Mouse (Mus musculus): ENCODE results near the gene Hist1h4f. TPM values are rescaled to one million over a fixed set of nuclear protein-coding genes. Genes with fewer than 3 reads are reported as not detected.

Hist1h4f gene
- polyA plus RNA-seq, 1 experiment from 2014 or later: 1.7 TPM

GRCm38 (mm10) chr13:23523976-23524375 lies 27.5 kb downstream of the Hist1h4f start:
- 54% methylated on average over 5 of the region's 5 CpGs for WGBS
- Histone ChIP-seq H3K9ac (replicated peaks) (no peak overlapping the region), H3K27ac (replicated peaks) (no peak overlapping the region), H3K4me3 (no peak overlapping the region), H3K4me1 (peaks cover 9% of the 10 kb centered on the region), H3K36me3 (no peaks in the 10 kb centered on the region), H3K4me2 (replicated peaks) (no peak overlapping the region), H3K27me3 (no peaks in the 10 kb centered on the region), H3K9me3 (no peaks in the 10 kb centered on the region)
- ATAC-seq (ENCODE audit: low FRiP score, low read depth): no peak

- Histone ChIP-seq H3K27ac (replicated peaks) (no peak overlapping the region), H3K4me3 (no peak overlapping the region), H3K4me2 (replicated peaks) (0 out of 2 replicates have a peak overlapping the region, but pooled peaks have one; percentile 13), H3K27me3 (no peaks in the 10 kb centered on the region), H3K36me3 (no peaks in the 10 kb centered on the region), H3K9me3 (no peaks in the 10 kb centered on the region), H3K4me1 (peaks cover 8% of the 10 kb centered on the region), H3K9ac (replicated peaks) (no peak overlapping the region)
- 3% methylated on average over 14 of the region's 14 CpGs for WGBS
- ATAC-seq (ENCODE audit: low FRiP score, low read depth): no peak
Measured at GRCm38 (mm10) chr13:23521703-23522102, 29.7 kb downstream of the Hist1h4f start.

- no peaks in the 10 kb centered on the region for H3K27me3 ChIP-seq
- H3K4me3 ChIP-seq: peak overlapping the region; percentile 49
- no peak overlapping the region for H3K27ac ChIP-seq (replicated peaks)
- no peaks in the 10 kb centered on the region for H3K9me3 ChIP-seq
- peak overlapping the region; percentile 58 for H3K4me2 ChIP-seq (replicated peaks)
- WGBS: 2% methylated on average over 10 of the region's 10 CpGs
- ATAC-seq (ENCODE audit: low FRiP score, low read depth): peak; percentile 20; the same call in 1 of the 2 replicates
- no peaks in the 10 kb centered on the region for H3K36me3 ChIP-seq
- H3K4me1 ChIP-seq: peaks cover 5% of the 10 kb centered on the region; the same call in 1 of the 2 replicates
- H3K9ac ChIP-seq (replicated peaks): no peak overlapping the region
Measured at GRCm38 (mm10) chr13:23519416-23519815, 32.0 kb downstream of the Hist1h4f start.

GRCm38 (mm10) chr13:23518885-23519284 lies 32.6 kb downstream of the Hist1h4f start:
- H3K4me2 ChIP-seq (replicated peaks): peak overlapping the region; percentile 58
- no peak overlapping the region for H3K9ac ChIP-seq (replicated peaks)
- no peak for ATAC-seq (ENCODE audit: low FRiP score, low read depth)
- 0% methylated on average over 6 of the region's 6 CpGs for WGBS
- no peaks in the 10 kb centered on the region for H3K27me3 ChIP-seq
- H3K4me3 ChIP-seq: peak overlapping the region; percentile 49
- no peaks in the 10 kb centered on the region for H3K9me3 ChIP-seq
- no peaks in the 10 kb centered on the region for H3K36me3 ChIP-seq
- no peak overlapping the region for H3K27ac ChIP-seq (replicated peaks)
- H3K4me1 ChIP-seq: peaks cover 5% of the 10 kb centered on the region; the same call in 1 of the 2 replicates

- peak overlapping the region; percentile 58 for H3K4me2 ChIP-seq (replicated peaks)
- H3K27me3 ChIP-seq: no peaks in the 10 kb centered on the region
- H3K4me3 ChIP-seq: peak overlapping the region; percentile 49
- peaks cover 5% of the 10 kb centered on the region; the same call in 1 of the 2 replicates for H3K4me1 ChIP-seq
- H3K9me3 ChIP-seq: no peaks in the 10 kb centered on the region
- H3K27ac ChIP-seq (replicated peaks): no peak overlapping the region
- H3K36me3 ChIP-seq: no peaks in the 10 kb centered on the region
- WGBS: under 1% methylated on average over 6 of the region's 6 CpGs
- no peak for ATAC-seq (ENCODE audit: low FRiP score, low read depth)
- no peak overlapping the region for H3K9ac ChIP-seq (replicated peaks)
Measured at GRCm38 (mm10) chr13:23518295-23518603, 33.2 kb downstream of the Hist1h4f start.

- Histone ChIP-seq H3K36me3 (no peaks in the 10 kb centered on the region), H3K27me3 (no peaks in the 10 kb centered on the region), H3K4me1 (peaks cover 5% of the 10 kb centered on the region; the same call in 1 of the 2 replicates), H3K27ac (replicated peaks) (no peak overlapping the region), H3K9me3 (no peaks in the 10 kb centered on the region), H3K9ac (replicated peaks) (no peak overlapping the region), H3K4me2 (replicated peaks) (peak overlapping the region; percentile 58), H3K4me3 (peak overlapping the region; percentile 49)
- peak; percentile 83 for ATAC-seq (ENCODE audit: low FRiP score, low read depth)
- under 1% methylated on average over 27 of the region's 27 CpGs for WGBS
Measured at GRCm38 (mm10) chr13:23517603-23518294, 33.7 kb downstream of the Hist1h4f start.

- Histone ChIP-seq H3K4me1 (peaks cover 5% of the 10 kb centered on the region; the same call in 1 of the 2 replicates), H3K27me3 (no peaks in the 10 kb centered on the region), H3K4me2 (replicated peaks) (peak overlapping the region; percentile 58), H3K4me3 (peak overlapping the region; percentile 49), H3K9me3 (no peaks in the 10 kb centered on the region), H3K9ac (replicated peaks) (no peak overlapping the region), H3K36me3 (no peaks in the 10 kb centered on the region), H3K27ac (replicated peaks) (no peak overlapping the region)
- ATAC-seq (ENCODE audit: low FRiP score, low read depth): peak; percentile 59; the same call in 1 of the 2 replicates
- under 1% methylated on average over 19 of the region's 19 CpGs for WGBS
Measured at GRCm38 (mm10) chr13:23516822-23517602, 34.4 kb downstream of the Hist1h4f start.

GRCm38 (mm10) chr13:23515826-23516620 lies 35.4 kb downstream of the Hist1h4f start:
- peak overlapping the region; percentile 58 for H3K4me2 ChIP-seq (replicated peaks)
- H3K36me3 ChIP-seq: no peaks in the 10 kb centered on the region
- peak; percentile 45; the same call in 1 of the 2 replicates for ATAC-seq (ENCODE audit: low FRiP score, low read depth)
- peaks cover 5% of the 10 kb centered on the region; the same call in 1 of the 2 replicates for H3K4me1 ChIP-seq
- no peak overlapping the region for H3K27ac ChIP-seq (replicated peaks)
- no peak overlapping the region; the same call in 1 of the 2 replicates for H3K9ac ChIP-seq (replicated peaks)
- no peaks in the 10 kb centered on the region for H3K9me3 ChIP-seq
- 55% methylated on average over 15 of the region's 15 CpGs for WGBS
- H3K4me3 ChIP-seq: peak overlapping the region; percentile 49
- no peaks in the 10 kb centered on the region for H3K27me3 ChIP-seq

- no peaks in the 10 kb centered on the region for H3K27me3 ChIP-seq
- 73% methylated on average over 5 of the region's 5 CpGs for WGBS
- no peak overlapping the region for H3K27ac ChIP-seq (replicated peaks)
- H3K4me3 ChIP-seq: no peak overlapping the region
- H3K9me3 ChIP-seq: no peaks in the 10 kb centered on the region
- H3K9ac ChIP-seq (replicated peaks): no peak overlapping the region
- ATAC-seq (ENCODE audit: low FRiP score, low read depth): no peak
- peaks cover 5% of the 10 kb centered on the region; the same call in 1 of the 2 replicates for H3K4me1 ChIP-seq
- no peak overlapping the region for H3K4me2 ChIP-seq (replicated peaks)
- no peaks in the 10 kb centered on the region for H3K36me3 ChIP-seq
Measured at GRCm38 (mm10) chr13:23515281-23515680, 36.2 kb downstream of the Hist1h4f start.

GRCm38 (mm10) chr13:23513517-23513916 lies 37.9 kb downstream of the Hist1h4f start:
- Histone ChIP-seq H3K36me3 (no peaks in the 10 kb centered on the region), H3K4me1 (peaks cover 5% of the 10 kb centered on the region; the same call in 1 of the 2 replicates), H3K27me3 (no peaks in the 10 kb centered on the region), H3K9ac (replicated peaks) (no peak overlapping the region), H3K9me3 (no peaks in the 10 kb centered on the region), H3K27ac (replicated peaks) (no peak overlapping the region), H3K4me2 (replicated peaks) (no peak overlapping the region), H3K4me3 (no peak overlapping the region)
- WGBS: 88% methylated on average over 1 of the region's 1 CpGs
- no peak for ATAC-seq (ENCODE audit: low FRiP score, low read depth)

- peaks cover 4% of the 10 kb centered on the region; the same call in 1 of the 2 replicates for H3K27me3 ChIP-seq
- no peak overlapping the region for H3K4me3 ChIP-seq
- no peak overlapping the region for H3K9ac ChIP-seq (replicated peaks)
- no peak for ATAC-seq (ENCODE audit: low FRiP score, low read depth)
- 38% methylated on average over 1 of the region's 1 CpGs for WGBS
- no peaks in the 10 kb centered on the region for H3K9me3 ChIP-seq
- H3K4me2 ChIP-seq (replicated peaks): no peak overlapping the region
- peaks cover 10% of the 10 kb centered on the region for H3K4me1 ChIP-seq
- H3K36me3 ChIP-seq: no peaks in the 10 kb centered on the region
- H3K27ac ChIP-seq (replicated peaks): no peak overlapping the region
Measured at GRCm38 (mm10) chr13:23510127-23510526, 41.3 kb downstream of the Hist1h4f start.

Measured in midbrain, embryonic 12.5 days (tissue).